Mouse (Mus musculus) CD4-positive helper T cell, adult 2 months (primary cell): ENCODE data around the gene Bicra.

Experiments used
- DNase-seq: peaks from one replicate; pipeline ENCODE4 v3.0.0-alpha.2; 2012; ENCODE audit warnings: low read depth, missing footprints, low spot score

The Bicra gene

DNA sequence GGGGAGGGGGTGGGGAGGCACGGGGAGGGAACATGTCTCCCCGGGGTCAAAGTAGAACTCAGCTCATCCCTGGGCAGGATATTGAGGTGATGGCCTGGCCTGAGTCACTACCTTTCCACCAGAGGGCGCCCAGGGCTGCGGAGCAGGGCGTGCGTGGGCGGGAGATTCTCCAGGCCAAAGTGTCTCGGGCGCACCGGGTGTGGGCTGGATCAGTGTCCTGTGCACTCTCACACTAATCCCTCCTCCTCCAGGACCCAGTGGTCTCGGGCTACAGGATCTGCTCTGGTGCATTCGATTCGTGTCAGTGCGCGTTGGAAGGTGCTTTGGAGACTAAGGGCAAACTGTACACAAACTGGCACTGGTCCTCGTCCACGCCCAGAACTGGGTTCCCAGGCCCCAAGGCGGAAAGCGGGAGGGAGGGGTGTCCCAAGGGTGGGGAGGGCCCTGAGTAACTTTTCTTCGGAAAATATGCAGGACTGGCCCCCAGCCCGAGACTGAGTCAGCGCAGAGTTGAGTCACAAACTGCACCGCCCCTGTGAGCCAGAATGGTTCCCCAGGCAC lies 99.3 kb downstream of the Bicra start:
- DNase-seq = peak; percentile 86

- no peak for DNase-seq
Observed at GRCm38 (mm10) chr7:15947653-15948260, 100.0 kb downstream of the Bicra start.

GRCm38 (mm10) chr7:15945721-15946536 lies 101.8 kb downstream of the Bicra start, which contains the start of gene Nop53:
Gene Nop53 (minus strand): TSS chr7:15946074.
- peak; percentile 98 for DNase-seq

GRCm38 (mm10) chr7:15945211-15945610 lies 102.5 kb downstream of the Bicra start:
- no peak for DNase-seq

DNA sequence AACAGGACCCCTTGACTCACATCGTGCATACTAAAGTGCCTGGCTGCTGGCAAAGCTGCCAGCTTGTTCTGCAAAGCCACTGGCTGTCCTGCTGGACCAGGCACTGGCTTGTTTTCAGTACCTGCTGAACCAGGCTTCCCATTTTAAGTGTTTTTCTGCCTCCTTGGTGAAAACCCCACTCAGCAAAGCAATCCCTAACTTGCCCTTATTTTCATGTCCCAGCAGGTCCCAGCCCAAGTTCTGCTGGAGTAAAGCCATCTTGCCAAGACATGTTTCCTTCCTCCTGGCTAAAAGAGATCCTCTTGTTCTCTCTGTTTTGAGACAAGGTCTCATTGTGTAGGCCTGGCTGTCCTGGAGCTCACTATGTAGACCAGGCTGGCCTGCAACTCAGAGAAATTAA lies 103.4 kb downstream of the Bicra start:
- no peak for DNase-seq

GRCm38 (mm10) chr7:15938621-15939020 lies 109.1 kb downstream of the Bicra start:
- no peak for DNase-seq

GRCm38 (mm10) chr7:15937491-15937890 lies 110.2 kb downstream of the Bicra start:
- no peak for DNase-seq

DNA sequence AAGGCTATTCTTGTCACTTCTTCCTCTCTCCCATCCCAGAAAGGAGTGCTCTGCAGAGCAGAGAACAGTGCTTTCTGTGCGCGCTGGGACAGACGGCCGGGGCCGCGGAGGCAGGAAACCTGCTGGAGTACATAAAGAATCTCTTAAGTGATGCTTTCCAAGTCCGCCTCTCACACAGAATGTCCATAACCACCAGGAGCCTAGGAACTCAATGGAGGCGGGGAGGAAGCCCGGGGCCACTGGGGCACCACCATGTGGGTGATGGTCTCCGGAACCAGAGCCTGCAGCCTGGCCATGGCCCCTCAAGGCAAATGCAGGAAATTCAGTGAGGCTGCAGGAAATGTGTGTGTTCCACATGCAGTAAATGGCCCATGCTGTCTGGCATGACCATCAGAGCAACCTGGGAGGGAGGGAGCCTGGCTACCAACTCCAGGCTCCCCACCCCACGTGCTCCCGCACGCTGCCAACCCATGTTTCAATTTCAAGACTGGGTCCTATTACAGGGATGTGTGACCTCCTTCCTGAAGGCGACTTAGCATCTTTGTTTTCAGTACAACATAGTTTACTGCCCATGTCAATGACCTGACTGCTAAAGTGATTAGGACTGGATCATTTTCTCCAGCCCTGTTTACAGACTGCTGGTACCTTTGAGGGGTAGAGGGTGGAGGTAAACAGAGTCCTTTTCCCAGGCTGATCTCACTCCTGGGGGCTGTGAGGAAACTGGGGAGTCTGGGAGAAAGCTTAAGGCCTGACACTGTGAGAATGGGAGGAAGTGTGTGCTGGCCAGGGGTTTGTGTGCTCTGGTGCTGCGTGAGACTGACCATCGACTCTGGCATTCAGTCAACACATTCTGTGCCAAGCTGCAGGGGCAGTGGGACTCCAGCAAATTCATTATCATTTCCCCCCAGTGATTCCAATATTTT lies 114.0 kb downstream of the Bicra start:
- DNase-seq = no peak

DNA sequence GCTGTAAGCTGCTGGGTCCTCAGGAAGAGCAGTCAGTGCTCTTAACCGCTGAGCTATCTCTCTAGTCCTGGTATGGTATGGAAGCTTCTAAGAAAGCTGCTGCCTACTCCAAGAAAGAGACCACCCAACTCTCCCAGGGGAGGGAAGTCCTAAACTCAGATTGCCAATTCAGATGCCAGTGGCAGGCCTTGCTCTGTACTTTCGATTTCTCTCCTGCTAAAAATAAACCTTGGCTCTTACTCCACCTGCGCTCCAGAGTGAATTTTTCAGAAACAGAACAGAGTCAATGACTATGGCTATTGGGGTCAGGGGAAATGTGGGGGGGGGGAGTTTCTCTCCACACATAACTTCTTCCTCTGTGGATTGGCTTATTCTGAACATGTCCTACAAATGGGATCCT lies 116.1 kb downstream of the Bicra start:
- DNase-seq = no peak

GRCm38 (mm10) chr7:15930543-15930942 lies 117.2 kb downstream of the Bicra start:
- no peak for DNase-seq

DNA sequence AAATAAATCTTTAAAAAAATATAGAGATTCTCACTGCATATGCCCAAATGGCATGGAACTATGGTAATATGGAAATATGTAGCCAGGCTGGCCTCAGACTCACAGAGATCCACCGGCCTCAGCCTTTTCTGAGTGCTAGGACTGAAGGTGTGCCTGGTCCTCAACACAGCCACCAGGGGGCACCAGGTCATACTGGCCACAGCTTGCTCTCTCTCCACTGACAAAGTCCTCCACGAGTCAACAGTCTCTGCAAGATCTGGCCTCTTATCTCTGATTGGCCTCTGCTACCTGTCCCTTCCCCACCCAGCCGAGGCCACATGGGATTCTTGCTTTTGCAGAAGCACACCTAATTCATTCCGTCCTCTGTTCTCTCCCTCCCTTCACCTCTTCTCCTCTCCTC lies 117.8 kb downstream of the Bicra start:
- peak; percentile 63 for DNase-seq

GRCm38 (mm10) chr7:15922220-15922773 lies 125.4 kb downstream of the Bicra start, which contains the start of gene Selenow:
Gene Selenow (minus strand): TSS chr7:15922402.
- peak; percentile 95 for DNase-seq

DNA sequence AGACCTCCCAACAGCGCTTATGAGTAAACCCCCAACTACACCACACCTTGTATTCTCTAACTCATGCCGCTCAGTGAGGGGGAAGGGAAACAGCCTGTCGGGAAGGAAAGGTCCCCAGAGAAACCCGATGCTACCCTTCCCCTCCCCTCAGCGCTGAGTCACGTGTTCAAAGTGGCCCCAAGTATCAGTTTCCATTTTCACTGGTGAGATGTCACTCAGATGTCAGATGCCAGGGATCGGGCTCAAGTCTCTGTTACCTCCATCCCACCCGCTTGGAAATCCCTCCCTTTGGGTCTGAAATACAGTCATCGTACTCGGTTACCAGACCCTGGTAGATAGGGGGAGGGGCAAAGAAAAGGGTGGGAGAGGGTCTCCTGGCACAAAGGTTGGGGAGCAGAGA lies 125.9 kb downstream of the Bicra start:
- peak; percentile 77 for DNase-seq
